Mouse (Mus musculus): Measurements from ENCODE around the gene Umps.

- TF ChIP-seq CTCF (conservative IDR thresholded peaks at IDR 0.05; ENCODE audit: insufficient read depth, insufficient read length, low read depth, low read length) (no peak), POLR2A (IDR thresholded peaks at IDR 0.05; ENCODE audit: low read depth, low read length) (no peak)
Observed at GRCm38 (mm10) chr16:34000715-34001114, 33.9 kb upstream of the Umps start.
